In the genomic region with DNA sequence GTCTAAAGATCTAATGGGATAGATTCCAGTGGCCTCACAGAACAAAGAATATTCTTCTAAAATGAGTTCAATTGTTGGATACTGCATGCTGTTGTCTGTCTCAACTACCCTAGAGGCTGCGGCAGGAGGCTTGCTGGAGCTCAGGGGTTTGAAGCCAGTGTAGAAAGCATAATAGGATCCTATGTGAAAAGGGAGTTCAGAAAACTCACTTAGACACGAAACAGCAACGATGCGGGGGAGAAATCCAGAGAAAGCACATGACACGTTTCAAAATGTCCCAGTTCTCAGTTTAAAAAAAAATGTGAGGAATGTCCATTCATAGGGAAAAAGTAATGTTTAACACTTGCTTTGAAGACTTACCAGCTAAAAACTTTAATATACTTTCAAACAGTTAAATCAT, we compare ENCODE assay signal across 20 mouse cellular contexts. TPM values are rescaled to one million over a fixed set of nuclear protein-coding genes. Genes with fewer than 3 reads are reported as not detected.
"Had no signal": no experiment of that assay in that cellular context is flagged by ENCODE, and none has a peak within 500 bp of the region (broad histone marks: within the 10 kb centered on the region; RNA-seq: fewer than 3 reads in every experiment).

No protein-coding gene starts in this region.

- ATAC-seq: liver, postnatal 0 days; lung, postnatal 0 days; midbrain, embryonic 13.5 days; midbrain, embryonic 16.5 days had no signal

- H3K4me1 ChIP-seq: neural tube, embryonic 12.5 days; stomach, embryonic 15.5 days had no signal

- H3K9ac ChIP-seq: liver, embryonic 15.5 days; liver, postnatal 0 days; lung, embryonic 15.5 days; midbrain, embryonic 13.5 days; neural tube, embryonic 12.5 days; stomach, embryonic 15.5 days had no signal

- H3K4me3 ChIP-seq: liver, embryonic 15.5 days; lung, embryonic 15.5 days; megakaryocyte, embryonic 14.5 days; midbrain, embryonic 13.5 days; neural tube, embryonic 12.5 days; stomach, embryonic 15.5 days had no signal

- H3K27me3 ChIP-seq: liver, embryonic 15.5 days; lung, embryonic 15.5 days; megakaryocyte, embryonic 14.5 days; midbrain, embryonic 13.5 days; neural tube, embryonic 12.5 days; stomach, embryonic 15.5 days had no signal

- H3K9me3 ChIP-seq: liver, embryonic 15.5 days; lung, embryonic 15.5 days; megakaryocyte, embryonic 14.5 days; midbrain, embryonic 13.5 days; neural tube, embryonic 12.5 days; stomach, embryonic 15.5 days had no signal

- DNase-seq: liver, postnatal 0 days; lung, adult 2 months; lung, postnatal 14 days; lung, postnatal 36 days; thymus, adult 2 months; thymus, postnatal 25 days; thymus, postnatal 4 days had no signal

- H3K36me3 ChIP-seq: liver, embryonic 15.5 days; lung, embryonic 15.5 days; midbrain, embryonic 13.5 days; neural tube, embryonic 12.5 days; stomach, embryonic 15.5 days had no signal

- H3K27ac ChIP-seq: liver, embryonic 15.5 days; lung, embryonic 15.5 days; macrophage; midbrain, embryonic 13.5 days; neural tube, embryonic 12.5 days; stomach, embryonic 15.5 days; stomach, postnatal 0 days had no signal

- H3K4me2 ChIP-seq: lung, embryonic 15.5 days; midbrain, embryonic 11.5 days; midbrain, embryonic 13.5 days; neural tube, embryonic 12.5 days; stomach, embryonic 15.5 days had no signal

RNA-seq across cellular contexts. Expression of a gene that starts 21.9 kb away (rescaled TPM):
- total RNA-seq: monocyte, adult 5-6 weeks; neutrophil, adult 5-6 weeks had no signal
- polyA plus RNA-seq: macrophage had no signal
